Mouse (Mus musculus) brain, embryonic 14.5 days (tissue): ENCODE measurements at regions not wholly inside any gene's neighbourhood (a gene's known extent, or its start where the extent isn't known, plus 50 kb on each side); places are given as distances from the start of the nearest gene placed in this dataset.

Experiments used
- CTCF ChIP-seq: fragments of 200-500 bp; IDR thresholded peaks from 2 replicates; pipeline ENCODE4 v1.5.1; 2012; ENCODE audit warnings: inconsistent platforms, mild to moderate bottlenecking, moderate library complexity, borderline replicate concordance; ENCODE audit not compliant: insufficient read depth, insufficient read length; ENCODE audit errors: extremely low read depth
- POLR2A ChIP-seq: fragments of 200-500 bp; IDR thresholded peaks from 2 replicates; pipeline ENCODE4 v1.6.1; 2012; ENCODE audit warnings: mild to moderate bottlenecking, inconsistent platforms, borderline replicate concordance; ENCODE audit not compliant: poor library complexity, insufficient read depth, insufficient read length, severe bottlenecking; ENCODE audit errors: extremely low read depth

GRCm38 (mm10) chr12:10589537-10589936, 199.0 kb downstream of the Rdh14 start:
- peak; percentile 77; the same call in 1 of the 2 replicates for TF ChIP-seq CTCF
- no peak for TF ChIP-seq POLR2A
